Mouse (Mus musculus) 3134 (cell line): Measurements from ENCODE around the gene Trak1.

Experiments
- DNase-seq: peaks from one replicate; pipeline ENCODE4 v3.0.0-alpha.2; 2011; ENCODE audit warnings: low spot score; ENCODE audit not compliant: insufficient read length; ENCODE audit errors: extremely low read depth

Trak1 gene

GRCm38 (mm10) chr9:121316621-121317405, 19.5 kb downstream of the Trak1 start:
- peak; percentile 63 for DNase-seq

GRCm38 (mm10) chr9:121319323-121319966, 22.1 kb downstream of the Trak1 start:
- DNase-seq, result no peak

GRCm38 (mm10) chr9:121320433-121320832, 23.1 kb downstream of the Trak1 start:
- peak; percentile 57 for DNase-seq

GRCm38 (mm10) chr9:121321118-121321517, 23.8 kb downstream of the Trak1 start:
- peak; percentile 50 for DNase-seq

DNA sequence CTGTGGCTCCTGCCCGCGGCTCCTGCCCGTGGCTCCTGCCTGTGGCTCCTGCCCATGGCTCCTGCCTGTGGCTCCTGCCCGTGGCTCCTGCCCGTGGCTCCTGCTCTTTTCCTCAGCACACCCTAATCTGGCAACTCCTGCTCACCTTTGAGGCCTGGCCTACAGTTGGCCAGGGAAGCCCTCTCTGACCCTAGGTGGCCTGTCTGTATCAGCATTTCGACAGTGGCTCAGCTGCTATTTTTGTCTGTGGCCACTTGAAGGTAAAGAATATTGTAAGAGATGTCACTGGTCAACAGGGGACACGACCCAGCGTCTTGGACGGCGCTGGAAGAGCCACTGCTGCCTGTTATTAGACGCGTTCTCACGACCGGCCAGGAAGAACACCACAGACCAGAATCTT, 24.7 kb downstream of the Trak1 start:
- DNase-seq, result peak; percentile 63

- DNase-seq, result peak; percentile 87
These were observed 31.0 kb downstream of the Trak1 start for GRCm38 (mm10) chr9:121328342-121328741.

DNA sequence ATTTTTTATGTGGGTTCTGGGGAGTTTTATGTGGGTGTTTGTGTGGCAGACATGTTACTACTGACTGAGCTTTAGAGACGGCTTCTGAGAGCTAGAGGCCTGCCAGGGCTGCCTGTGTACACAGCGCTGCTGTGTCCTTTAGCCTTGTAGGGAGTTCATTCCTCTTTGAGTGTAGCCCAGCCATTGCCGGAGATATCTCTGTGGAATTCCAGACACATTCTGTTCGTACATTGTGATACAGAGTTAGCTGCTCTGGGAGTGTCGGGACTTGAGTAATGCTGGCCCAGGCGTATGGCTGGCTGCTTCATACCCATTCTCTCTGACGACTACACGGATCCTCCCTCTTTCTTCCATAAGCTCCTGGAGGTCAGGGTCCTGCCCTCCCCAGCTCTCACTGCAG, 31.9 kb downstream of the Trak1 start:
- no peak for DNase-seq

- DNase-seq, result no peak
These were observed 32.8 kb downstream of the Trak1 start for GRCm38 (mm10) chr9:121330065-121330464.

GRCm38 (mm10) chr9:121331438-121331837, 34.1 kb downstream of the Trak1 start:
- no peak for DNase-seq

DNA sequence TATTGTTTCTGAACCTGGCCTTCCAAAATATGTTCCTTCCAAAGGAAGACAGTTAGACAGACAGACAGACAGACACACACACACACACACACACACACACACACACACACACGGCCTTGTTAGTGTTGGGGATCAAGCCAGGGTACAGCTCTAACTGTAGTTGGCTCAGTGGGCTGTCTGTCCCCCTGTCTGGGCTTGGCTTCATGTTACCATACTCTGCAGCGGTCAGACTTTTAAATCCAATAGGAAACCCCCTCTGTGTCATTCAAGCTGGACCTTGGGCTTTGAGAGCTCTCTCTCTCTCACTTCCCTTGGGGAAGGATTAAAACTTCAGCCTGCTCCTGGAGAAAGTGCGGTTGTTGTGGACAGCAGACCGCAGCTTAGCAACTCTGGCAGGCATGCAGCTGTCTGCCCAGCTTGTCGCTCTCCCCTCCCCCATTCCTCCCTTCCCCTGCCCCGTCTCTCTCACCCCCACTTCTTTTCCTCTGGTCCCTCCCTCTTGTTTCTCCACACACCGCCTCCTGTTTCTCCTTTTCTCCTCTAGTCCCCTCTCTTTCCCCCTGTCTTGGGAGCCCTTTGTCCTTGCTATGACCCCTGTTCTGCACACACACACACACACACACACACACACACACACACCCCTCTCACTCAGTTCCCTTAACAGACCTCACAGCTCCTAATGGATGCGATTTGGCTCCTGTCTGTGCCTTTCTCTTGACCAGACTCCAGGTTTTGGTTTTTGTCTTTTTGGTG, 34.8 kb downstream of the Trak1 start:
- DNase-seq, result peak; percentile 63

DNA sequence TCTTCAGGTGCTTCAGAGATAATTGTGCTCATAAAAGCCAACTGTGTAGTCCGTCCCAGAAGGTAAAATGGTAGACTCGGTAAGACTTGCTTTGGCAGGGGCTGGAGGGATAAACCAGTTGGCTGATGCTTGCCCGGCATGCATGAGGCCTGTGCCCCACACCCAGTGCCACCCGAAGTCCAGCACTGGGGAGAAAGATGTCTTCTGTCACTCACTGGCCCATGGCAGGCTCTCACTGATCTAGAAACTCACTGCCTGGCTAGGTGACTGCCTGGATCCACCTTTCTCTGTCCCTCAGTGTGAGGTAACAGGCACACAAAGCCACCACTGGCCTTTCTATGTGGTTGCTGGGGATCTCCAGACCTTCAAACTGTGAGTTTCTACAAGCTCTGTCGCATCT, 36.3 kb downstream of the Trak1 start:
- no peak for DNase-seq

- DNase-seq, result no peak
These were observed 37.1 kb downstream of the Trak1 start for GRCm38 (mm10) chr9:121334311-121334851.

- DNase-seq, result no peak
These were observed 38.3 kb downstream of the Trak1 start for GRCm38 (mm10) chr9:121335568-121335967.

- DNase-seq, result no peak
These were observed 39.1 kb downstream of the Trak1 start for GRCm38 (mm10) chr9:121336324-121336946.

DNA sequence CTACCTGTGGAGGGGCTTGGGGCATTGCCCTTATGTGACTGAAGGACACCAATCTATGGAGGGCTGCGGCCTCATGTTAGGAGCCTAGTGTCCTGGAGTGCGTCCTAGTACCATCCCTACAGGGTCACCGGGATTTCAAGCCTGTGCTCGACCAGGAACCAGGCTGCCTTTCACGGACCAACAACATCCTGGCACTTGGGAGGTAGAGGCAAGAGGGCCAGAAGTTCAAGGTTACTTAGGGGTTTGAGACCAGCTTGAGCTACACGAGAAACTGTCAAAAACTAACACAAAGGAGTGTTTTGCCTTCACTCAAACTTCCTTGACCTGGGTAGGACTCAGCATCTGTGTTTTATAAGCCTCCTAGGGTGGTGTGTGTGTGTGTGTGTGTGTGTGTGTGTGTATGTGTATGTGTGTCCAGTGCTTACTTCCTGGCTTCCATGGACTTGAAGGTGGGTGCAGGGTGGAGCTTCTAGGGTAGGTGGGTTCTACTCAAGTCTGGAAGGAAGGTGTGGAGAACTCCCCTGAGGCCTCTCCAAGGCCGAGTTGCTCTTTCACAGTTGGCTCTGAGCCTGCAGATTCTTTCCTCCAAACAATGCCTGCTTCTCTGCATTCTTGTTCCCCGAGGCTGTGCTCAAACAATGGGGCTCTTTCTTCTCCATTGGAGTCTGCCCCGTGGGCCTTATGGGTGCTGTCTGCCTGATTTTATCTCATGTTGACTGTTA, 40.1 kb downstream of the Trak1 start:
- DNase-seq, result no peak

DNA sequence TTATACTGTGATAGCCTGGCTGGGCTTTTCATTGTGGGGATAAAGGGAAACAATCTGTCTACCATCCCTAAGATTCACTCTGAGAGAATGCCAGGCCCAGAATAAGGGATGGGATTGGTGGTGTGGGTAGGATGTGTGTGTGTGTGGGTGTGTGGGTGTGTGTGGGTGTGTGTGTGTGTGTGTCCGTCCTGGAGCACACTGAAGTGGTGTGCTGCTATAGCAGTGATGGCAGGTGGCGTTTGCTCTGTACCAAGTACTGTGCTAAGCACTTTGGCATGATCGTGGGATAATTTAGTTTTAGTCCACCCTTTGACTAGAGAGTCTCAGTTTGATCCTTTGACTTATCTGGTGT, 40.6 kb downstream of the Trak1 start:
- no peak for DNase-seq

GRCm38 (mm10) chr9:121341832-121342231, 44.5 kb downstream of the Trak1 start:
- DNase-seq, result no peak

- no peak for DNase-seq
These were observed 45.3 kb downstream of the Trak1 start for GRCm38 (mm10) chr9:121342510-121343110.

GRCm38 (mm10) chr9:121343122-121343876, 46.0 kb downstream of the Trak1 start:
- no peak for DNase-seq
